Mouse (Mus musculus) hindbrain, embryonic 16.5 days (tissue): ENCODE data around the gene Npas3. TPM values are rescaled to one million over a fixed set of nuclear protein-coding genes. Genes with fewer than 3 reads are reported as not detected.
A peak's percentile ranks its signal among the peaks of the same experiment; 100 is the strongest.

Experiments used
- ATAC-seq: fragments of 200-750 bp; cut with Nextera tagmentation; 2 replicates; pipeline ENCODE4 v1.8.0; 2017; ENCODE audit warnings: moderate TSS enrichment, moderate library complexity
- H3K27ac ChIP-seq: fragments of 300-500 bp; sonication (generic); 2 replicates; pipeline ENCODE4 v1.5.1; 2014; ENCODE audit warnings: low read depth, mild to moderate bottlenecking, control low read depth, low read length, moderate library complexity
- H3K27me3 ChIP-seq: fragments of 300-500 bp; sonication (generic); replicated peaks from 2 replicates; pipeline ENCODE4 v1.6.1; 2014; ENCODE audit warnings: low read length; ENCODE audit not compliant: control insufficient read depth, insufficient read depth
- H3K36me3 ChIP-seq: fragments of 300-500 bp; sonication (generic); 2 replicates; pipeline ENCODE4 v1.6.1; 2014; ENCODE audit warnings: mild to moderate bottlenecking, low read length, moderate library complexity, mixed read lengths; ENCODE audit not compliant: control insufficient read depth, insufficient read depth
- H3K4me1 ChIP-seq: fragments of 300-500 bp; sonication (generic); 2 replicates; pipeline ENCODE4 v1.6.1; 2014; ENCODE audit warnings: low read depth, low read length; ENCODE audit not compliant: control insufficient read depth, insufficient read depth
- H3K4me2 ChIP-seq: fragments of 300-500 bp; sonication (generic); 2 replicates; pipeline ENCODE4 v1.6.1; 2014; ENCODE audit warnings: mild to moderate bottlenecking, low read length, control low read depth, moderate library complexity
- H3K4me3 ChIP-seq: fragments of 300-500 bp; sonication (generic); 2 replicates; pipeline ENCODE4 v1.5.1; 2014; ENCODE audit warnings: mild to moderate bottlenecking, low read length, control low read depth, moderate library complexity
- H3K9ac ChIP-seq: fragments of 300-500 bp; sonication (generic); 2 replicates; pipeline ENCODE4 v1.6.1; 2014; ENCODE audit warnings: low read depth, mild to moderate bottlenecking, control low read depth, low read length, moderate library complexity
- H3K9me3 ChIP-seq: fragments of 300-500 bp; sonication (generic); 2 replicates; pipeline ENCODE4 v1.6.1; 2014; ENCODE audit warnings: mild to moderate bottlenecking, low read length, moderate library complexity; ENCODE audit not compliant: control insufficient read depth
- WGBS: fragments of 180-500 bp; shearing (Covaris S2); extraction: QIAGEN DNeasy Blood & Tissue Kit; methylation state at CpG from one replicate; pipeline ENCODE4 v1.1.7; 2014; 5-methylcytosine and 5-hydroxymethylcytosine counted together
- polyA plus RNA-seq: library from polyadenylated mRNA; unstranded; fragments of >200 nt; fragmentation: Nextera tagmentation; extraction: Ambion mirVana; gene quantifications from 2 replicates; pipeline ENCODE4 v1.2.1, GENCODE M21; 2015

Npas3 gene
- polyA plus RNA-seq, result 21.4 and 21.6 TPM in 2 replicates

GRCm38 (mm10) chr12:53248101-53248727 is at the start of gene Npas3:
Gene Npas3 (plus strand): TSS chr12:53248677.
- peak; percentile 86 for ATAC-seq
- peak within 1 kb of the TSS; percentile 86 for H3K9ac ChIP-seq
- no peaks in the 10 kb centered on the region for H3K9me3 ChIP-seq
- peak within 1 kb of the TSS; percentile 73 for H3K4me3 ChIP-seq
- H3K27me3 ChIP-seq, result no peaks in the 10 kb centered on the region
- H3K4me1 ChIP-seq, result peaks cover 23% of the 10 kb centered on the region
- peak within 1 kb of the TSS; percentile 96 for H3K4me2 ChIP-seq
- H3K27ac ChIP-seq, result peak within 1 kb of the TSS; percentile 85
- H3K36me3 ChIP-seq, result no peaks in the 10 kb centered on the region
- WGBS, result under 1% methylated on average over 53 of the region's 62 CpGs

- Histone ChIP-seq H3K9me3 (no peaks in the 10 kb centered on the region), H3K9ac (no peak overlapping the region), H3K27ac (no peak overlapping the region), H3K4me1 (no peaks in the 10 kb centered on the region), H3K27me3 (no peaks in the 10 kb centered on the region), H3K4me3 (no peak overlapping the region), H3K36me3 (no peaks in the 10 kb centered on the region), H3K4me2 (no peak overlapping the region)
- ATAC-seq, result no peak
- WGBS, result 91% methylated on average over 15 of the region's 15 CpGs
These were observed 31.3 kb upstream of the Npas3 start for GRCm38 (mm10) chr12:53217141-53217540.

DNA sequence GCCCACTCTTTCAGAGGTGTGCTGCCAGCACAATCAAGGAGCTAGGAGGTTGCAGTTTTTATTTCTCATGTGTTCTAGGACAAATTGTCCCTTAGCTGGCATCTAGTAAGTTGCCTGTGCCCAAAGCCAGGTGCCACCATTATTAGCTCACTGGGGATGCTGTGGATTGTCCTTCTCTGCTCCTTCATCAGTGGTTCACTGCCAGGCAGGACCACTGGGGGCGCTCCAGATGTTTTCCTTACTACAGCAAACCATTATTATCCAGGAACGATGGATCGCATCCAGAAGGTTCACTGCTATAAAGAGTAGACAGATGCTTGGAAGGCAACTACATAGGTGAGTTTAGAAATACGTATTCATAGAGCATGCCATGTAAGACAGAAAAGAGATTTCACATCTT is 25.7 kb upstream of the Npas3 start:
- WGBS, result 64% methylated on average over 4 of the region's 4 CpGs
- H3K4me3 ChIP-seq, result no peak overlapping the region
- ATAC-seq, result no peak

DNA sequence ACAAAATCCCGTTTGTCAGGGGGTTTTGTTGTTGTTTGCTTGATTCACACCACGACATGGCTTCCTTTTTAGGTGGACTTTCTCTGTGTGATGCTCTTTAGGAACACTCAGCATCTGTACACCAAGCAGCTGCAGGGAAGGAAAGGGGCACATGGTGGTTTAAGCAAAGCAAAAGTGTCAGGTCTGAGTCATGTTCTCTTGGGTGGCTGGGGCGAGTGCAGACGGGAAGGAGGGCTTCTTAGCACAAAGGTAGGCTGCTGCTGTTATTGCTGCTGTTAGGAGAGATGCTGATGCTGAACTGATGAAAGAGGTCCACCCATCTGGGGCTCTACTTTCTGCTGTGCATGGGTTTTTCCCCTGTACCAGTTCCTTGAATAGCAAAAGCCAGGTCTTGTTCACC is 21.1 kb upstream of the Npas3 start:
- Histone ChIP-seq H3K4me3 (no peak overlapping the region), H3K4me1 (no peaks in the 10 kb centered on the region), H3K36me3 (no peaks in the 10 kb centered on the region), H3K4me2 (no peak overlapping the region), H3K9me3 (no peaks in the 10 kb centered on the region), H3K9ac (no peak overlapping the region), H3K27me3 (no peaks in the 10 kb centered on the region), H3K27ac (no peak overlapping the region)
- no peak for ATAC-seq
- WGBS, result 60% methylated on average over 4 of the region's 4 CpGs

More for the DNA sequence above, 25.7 kb upstream of the Npas3 start:
- Histone ChIP-seq H3K4me1 (no peaks in the 10 kb centered on the region), H3K27ac (no peak overlapping the region), H3K4me2 (no peak overlapping the region), H3K36me3 (no peaks in the 10 kb centered on the region), H3K9me3 (no peaks in the 10 kb centered on the region), H3K27me3 (no peaks in the 10 kb centered on the region), H3K9ac (no peak overlapping the region)

GRCm38 (mm10) chr12:53229419-53229818 is 19.1 kb upstream of the Npas3 start:
- no peak for ATAC-seq
- 71% methylated on average over 2 of the region's 2 CpGs for WGBS
- Histone ChIP-seq H3K27me3 (no peaks in the 10 kb centered on the region), H3K36me3 (no peaks in the 10 kb centered on the region), H3K4me3 (no peak overlapping the region), H3K27ac (no peak overlapping the region), H3K4me2 (no peak overlapping the region), H3K9ac (no peak overlapping the region), H3K9me3 (no peaks in the 10 kb centered on the region), H3K4me1 (no peaks in the 10 kb centered on the region)

DNA sequence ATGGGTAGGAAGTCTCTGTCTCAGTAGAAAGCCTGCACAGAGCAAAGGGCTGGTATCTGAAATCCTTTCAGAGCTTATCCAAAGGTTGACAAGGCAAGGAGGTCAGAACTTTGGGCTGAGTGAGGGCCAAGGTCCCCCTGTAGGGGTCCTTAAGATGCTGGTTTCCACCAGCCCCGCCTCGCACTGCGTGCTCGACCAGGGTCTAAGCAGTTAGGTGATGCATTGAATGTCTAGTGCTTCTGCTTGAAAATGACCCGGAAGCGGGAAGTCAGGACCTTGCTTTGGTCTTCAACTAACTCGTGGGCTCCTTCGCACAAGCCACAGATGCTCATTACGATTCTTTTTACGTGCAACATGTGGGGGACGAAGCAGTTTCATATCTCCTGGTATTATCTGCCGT is 2.3 kb upstream of the Npas3 start:
- H3K4me3 ChIP-seq, result peak overlapping the region; percentile 73
- ATAC-seq, result no peak
- WGBS, result 5% methylated on average over 12 of the region's 12 CpGs
- H3K9ac ChIP-seq, result peak overlapping the region; percentile 86
- peak overlapping the region; percentile 96 for H3K4me2 ChIP-seq
- peaks cover 16% of the 10 kb centered on the region for H3K4me1 ChIP-seq
- H3K36me3 ChIP-seq, result no peaks in the 10 kb centered on the region
- 0 out of 2 replicates have a peak overlapping the region, but pooled peaks have one; percentile 85 for H3K27ac ChIP-seq
- H3K27me3 ChIP-seq, result no peaks in the 10 kb centered on the region
- H3K9me3 ChIP-seq, result no peaks in the 10 kb centered on the region

- Histone ChIP-seq H3K4me3 (peak overlapping the region; percentile 73), H3K27ac (peak overlapping the region; percentile 85), H3K4me2 (peak overlapping the region; percentile 96), H3K9ac (peak overlapping the region; percentile 86), H3K9me3 (no peaks in the 10 kb centered on the region), H3K4me1 (peaks cover 22% of the 10 kb centered on the region), H3K27me3 (no peaks in the 10 kb centered on the region), H3K36me3 (no peaks in the 10 kb centered on the region)
- WGBS, result 0% methylated on average over 28 of the region's 28 CpGs
- ATAC-seq, result peak; percentile 50
These were observed 1.6 kb upstream of the Npas3 start for GRCm38 (mm10) chr12:53246581-53247490.

GRCm38 (mm10) chr12:53247491-53248035 is 914 bp upstream of the Npas3 start:
- Histone ChIP-seq H3K9ac (peak overlapping the region; percentile 86), H3K27me3 (no peaks in the 10 kb centered on the region), H3K9me3 (no peaks in the 10 kb centered on the region), H3K4me2 (peak overlapping the region; percentile 96), H3K4me3 (peak overlapping the region; percentile 73), H3K27ac (peak overlapping the region; percentile 85), H3K36me3 (no peaks in the 10 kb centered on the region), H3K4me1 (peaks cover 23% of the 10 kb centered on the region)
- ATAC-seq, result no peak
- under 1% methylated on average over 25 of the region's 25 CpGs for WGBS

DNA sequence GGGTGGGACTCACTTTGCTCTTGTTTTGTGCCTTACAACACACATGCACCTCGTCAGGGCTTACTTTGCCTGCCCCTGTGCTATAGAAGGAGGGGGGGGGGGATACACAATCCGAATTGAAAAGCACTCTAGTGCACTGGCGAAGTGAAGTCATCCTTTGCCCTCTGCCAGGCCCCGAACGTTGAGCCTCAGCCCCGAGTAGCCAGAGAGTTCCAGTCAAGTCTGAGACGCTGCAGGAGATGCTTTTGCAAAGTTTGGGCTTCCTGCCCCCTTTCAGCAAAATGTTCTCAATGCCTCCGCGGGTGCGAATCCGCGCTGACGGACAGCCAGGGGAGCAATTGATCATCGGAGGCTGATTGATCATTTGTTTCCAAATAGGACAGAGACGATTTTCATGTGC is 319 bp downstream of the Npas3 start:
- H3K4me2 ChIP-seq, result peak overlapping the region; percentile 96
- peak overlapping the region; percentile 73 for H3K4me3 ChIP-seq
- peaks cover 23% of the 10 kb centered on the region for H3K4me1 ChIP-seq
- H3K27me3 ChIP-seq, result no peaks in the 10 kb centered on the region
- no peaks in the 10 kb centered on the region for H3K36me3 ChIP-seq
- H3K9ac ChIP-seq, result peak overlapping the region; percentile 86
- no peaks in the 10 kb centered on the region for H3K9me3 ChIP-seq
- ATAC-seq, result 0 out of 2 replicates have a peak, but pooled peaks have one; percentile 4
- WGBS, result under 1% methylated on average over 15 of the region's 15 CpGs
- H3K27ac ChIP-seq, result peak overlapping the region; percentile 85
